Mouse (Mus musculus): ENCODE measurements around the gene Tnfaip1.

DNA sequence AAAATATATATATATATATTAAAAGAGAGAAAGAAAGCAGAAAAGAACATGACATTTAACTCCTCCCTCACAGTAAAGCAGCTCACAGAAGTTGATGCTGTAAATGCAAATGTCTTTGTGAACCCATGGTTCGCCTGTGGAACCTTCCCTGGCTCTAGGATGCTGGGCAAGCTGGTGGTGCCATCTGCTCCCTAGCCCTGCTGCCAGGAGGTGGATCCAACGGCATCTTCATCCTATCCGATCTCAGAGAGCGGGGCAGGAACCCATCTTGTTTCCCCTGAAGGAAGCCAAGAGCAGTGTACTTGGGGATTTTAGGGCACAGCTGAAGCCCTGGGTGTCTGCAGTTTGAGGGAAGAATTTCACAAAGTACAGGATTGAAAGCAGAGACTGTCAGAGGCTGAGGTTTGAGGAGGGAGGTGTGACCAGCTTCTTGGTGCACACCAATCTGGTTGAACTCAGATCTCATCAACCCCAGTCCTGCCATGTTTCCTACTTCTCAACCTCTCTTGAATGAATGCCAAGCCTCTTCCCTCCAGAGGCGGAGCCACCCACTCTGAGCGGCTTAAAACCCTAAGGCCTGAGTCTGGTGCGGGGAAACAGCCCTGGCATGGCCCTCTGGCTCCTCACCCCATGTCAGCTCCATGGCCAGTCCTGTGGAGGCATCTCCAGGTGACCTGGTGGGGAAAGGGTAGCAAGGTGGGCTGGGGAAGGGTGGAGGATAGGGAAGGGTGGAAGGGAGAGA, 33.1 kb downstream of the Tnfaip1 start, which contains the start of gene Sebox:
- TF ChIP-seq POLR2A (IDR thresholded peaks at IDR 0.05; ENCODE audit: low read depth, low read length), result no peak
- TF ChIP-seq CTCF (IDR thresholded peaks at IDR 0.05; ENCODE audit: borderline replicate concordance, insufficient read depth, low read length), result no peak
